Mouse (Mus musculus): Measurements from ENCODE around the gene Fxr1. TPM values are rescaled to one million over a fixed set of nuclear protein-coding genes. Genes with fewer than 3 reads are reported as not detected.

The Fxr1 gene
- polyA plus RNA-seq, 1 experiment from 2014 or later, result 35.6 TPM

DNA sequence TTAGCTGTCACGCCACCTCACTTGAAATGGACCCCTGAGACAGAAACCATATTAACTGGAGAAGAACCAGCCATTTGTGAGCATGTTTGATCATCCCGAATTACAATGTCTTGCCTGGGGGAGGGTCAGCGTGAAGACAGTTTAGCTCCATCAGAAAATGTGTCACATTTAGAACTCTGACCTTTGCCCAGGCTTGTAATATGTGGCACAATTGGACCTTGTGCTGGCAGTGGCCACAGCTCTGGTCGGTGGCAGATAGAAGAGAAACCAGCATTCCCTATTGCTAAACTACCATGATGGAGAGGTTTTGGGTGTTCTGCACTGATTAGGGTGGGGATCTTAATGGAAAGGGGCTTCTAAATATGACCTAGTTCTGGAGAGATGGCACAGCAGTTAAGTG is 100.1 kb downstream of the Fxr1 start:
- no peaks in the 10 kb centered on the region for H3K36me3 ChIP-seq
- no peak overlapping the region for H3K4me2 ChIP-seq
- H3K4me3 ChIP-seq, result no peak overlapping the region
- no peaks in the 10 kb centered on the region for H3K9me3 ChIP-seq
- H3K27ac ChIP-seq (replicated peaks), result no peak overlapping the region
- H3K27me3 ChIP-seq, result no peaks in the 10 kb centered on the region
- no peak overlapping the region for H3K9ac ChIP-seq
- H3K4me1 ChIP-seq (replicated peaks), result peaks cover 3% of the 10 kb centered on the region; the same call in 1 of the 2 replicates
- no peak for ATAC-seq (ENCODE audit: low FRiP score, low read depth)
- WGBS, result 45% methylated on average over 4 of the region's 4 CpGs

Other genes starting within 250 kb of the Fxr1 start
- gene Ttc14, start 220.1 kb upstream of the Fxr1 start, polyA plus RNA-seq (2015; fragmentation: Nextera tagmentation; extraction: Ambion mirVana), result 68.3 and 69.9 TPM in 2 replicates
- 16.6 and 17.3 TPM in 2 replicates for gene Ccdc39, start 175.6 kb upstream of the Fxr1 start, polyA plus RNA-seq (2015; fragmentation: Nextera tagmentation; extraction: Ambion mirVana)
- 119 and 128 TPM in 2 replicates for gene Dnajc19, start 61.4 kb downstream of the Fxr1 start, polyA plus RNA-seq (2015; fragmentation: Nextera tagmentation; extraction: Ambion mirVana)